Mouse (Mus musculus): Measurements from ENCODE around the gene Smpd3. TPM values are rescaled to one million over a fixed set of nuclear protein-coding genes. Genes with fewer than 3 reads are reported as not detected.

Gene Smpd3
- total RNA-seq, 2 experiments from 2014 or later: 3.1 to 3.5 TPM

GRCm38 (mm10) chr8:106237106-106237505 lies 100.7 kb downstream of the Smpd3 start:
- DNase-seq: no peak
- intact Hi-C loops (cut with DNase I): no loop called here

GRCm38 (mm10) chr8:106234567-106235261 lies 103.1 kb downstream of the Smpd3 start:
- DNase-seq: no peak
- intact Hi-C loops (cut with DNase I): no loop called here

DNA sequence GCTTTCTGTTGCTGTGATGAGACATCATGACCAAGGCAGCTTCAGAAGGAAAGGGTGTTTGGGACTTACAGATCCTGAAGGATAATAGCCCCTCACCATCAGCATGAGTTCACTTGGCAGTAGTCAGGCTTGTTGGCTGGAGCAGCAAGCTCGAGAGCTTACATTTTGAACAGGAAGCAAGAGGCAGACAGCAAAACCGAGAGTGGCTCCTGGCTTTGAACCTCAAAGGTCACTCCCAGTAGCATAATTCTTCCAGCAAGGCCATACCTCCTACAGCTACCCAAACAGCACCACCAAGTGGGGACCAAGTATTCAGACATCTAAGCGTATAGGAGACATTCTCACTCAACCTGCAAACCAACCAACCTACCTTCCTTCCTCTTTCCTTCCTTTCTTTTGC lies 105.0 kb downstream of the Smpd3 start:
- intact Hi-C loops (cut with DNase I): no loop called here
- no peak for DNase-seq

DNA sequence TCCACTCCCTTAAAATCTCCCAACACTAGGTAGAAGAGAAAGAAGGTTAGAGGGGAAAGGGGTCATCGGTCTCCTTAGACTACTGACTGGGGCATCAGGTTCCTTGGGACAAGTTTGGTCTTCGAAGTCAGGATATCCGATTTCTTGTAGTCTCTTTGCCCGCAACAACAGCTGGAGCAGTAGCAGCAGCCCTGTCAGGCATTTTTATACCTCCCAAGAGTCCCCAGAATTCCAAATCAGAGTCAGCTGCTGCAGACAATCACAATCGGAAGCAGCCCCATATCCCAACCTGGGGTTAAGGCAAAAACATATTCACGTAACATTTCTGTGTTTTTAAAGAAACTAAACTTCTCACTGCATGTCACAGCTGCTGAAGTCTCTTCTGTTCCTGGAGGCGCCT lies 106.3 kb downstream of the Smpd3 start:
- intact Hi-C loops (cut with DNase I): no loop called here
- no peak for DNase-seq

DNA sequence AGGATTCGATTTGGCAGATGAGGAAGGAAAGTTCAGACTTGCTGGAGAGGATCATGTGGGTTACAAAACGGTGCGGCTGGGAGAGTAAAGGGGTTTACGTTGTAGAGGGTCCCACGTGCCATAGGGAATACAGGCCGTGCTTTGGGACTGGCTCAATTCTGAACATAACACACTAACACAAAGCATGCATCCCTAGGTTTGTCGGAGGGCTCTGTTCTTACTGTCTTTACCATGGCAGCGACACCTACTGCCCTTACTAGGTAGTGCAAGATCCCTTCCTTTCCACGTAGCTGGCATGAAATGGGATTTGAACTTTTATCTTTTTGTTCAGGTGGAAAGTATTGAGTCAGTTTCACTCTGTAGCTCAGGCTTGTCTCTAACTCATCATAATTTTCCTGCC lies 111.2 kb downstream of the Smpd3 start:
- intact Hi-C loops (cut with DNase I): loop anchor here (1.0 kb wide), 2 partner anchors 61 to 86 kb away; no protein-coding TSS in a partner anchor
- peak; percentile 53 to 70 for DNase-seq

GRCm38 (mm10) chr8:106219620-106220019 lies 118.2 kb downstream of the Smpd3 start:
- intact Hi-C loops (cut with DNase I): no loop called here

GRCm38 (mm10) chr8:106213959-106214358 lies 123.8 kb downstream of the Smpd3 start:
- intact Hi-C loops (cut with DNase I): loop anchor here (5.0 kb wide), 2 partner anchors 72 to 188 kb away; no protein-coding TSS in a partner anchor
- no peak for DNase-seq

More at GRCm38 (mm10) chr8:106219620-106220019, 118.2 kb downstream of the Smpd3 start:
- no peak for DNase-seq

DNA sequence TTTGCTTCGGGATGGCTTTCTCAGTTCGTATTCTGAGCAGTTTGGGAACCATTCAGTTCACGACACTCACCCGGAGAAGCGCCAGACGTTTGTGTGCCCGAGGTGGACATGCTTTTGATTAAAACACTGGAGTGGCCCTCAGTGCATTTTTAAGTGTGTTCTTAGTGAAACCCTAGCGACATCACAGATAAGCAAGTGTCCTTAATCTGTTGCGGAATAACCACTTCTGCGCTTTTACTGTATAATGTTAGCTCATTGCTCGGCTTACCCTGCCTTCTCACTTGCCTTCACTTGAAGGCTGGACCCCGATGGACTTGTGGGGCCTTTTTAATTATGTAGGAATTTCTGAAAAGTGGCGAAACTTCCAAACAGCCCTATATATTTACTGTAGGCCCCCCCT lies 126.4 kb downstream of the Smpd3 start:
- intact Hi-C loops (cut with DNase I): loop anchor here (2.0 to 5.0 kb wide), 3 partner anchors 43 to 191 kb away; partner anchors contain the start of gene Slc7a6

DNA sequence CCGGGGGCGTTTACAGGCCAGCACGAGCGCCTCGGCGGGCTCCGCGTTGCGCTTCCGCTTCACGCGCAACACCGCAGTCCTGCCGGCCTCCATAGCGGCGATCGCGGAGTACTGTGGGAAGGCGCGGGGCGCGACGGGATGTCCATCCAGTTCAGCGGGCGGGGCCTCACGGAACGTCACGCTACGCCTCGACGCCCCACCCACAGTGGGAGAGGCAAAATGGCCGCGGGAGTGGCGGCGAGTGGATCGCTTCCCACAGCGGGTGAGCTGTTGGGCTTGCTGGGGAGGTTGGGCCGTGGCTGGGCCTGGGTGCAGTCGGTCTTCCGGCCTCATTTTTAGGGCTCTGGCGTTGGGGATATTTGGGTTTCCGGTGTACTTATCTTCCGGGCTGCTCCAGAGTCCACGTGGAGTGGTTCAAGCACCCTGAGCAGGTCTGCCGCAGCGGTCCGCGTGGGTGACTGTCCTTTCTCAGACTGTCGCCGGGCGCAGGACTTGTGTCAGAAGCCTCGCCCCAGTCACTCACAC lies 126.9 kb downstream of the Smpd3 start, which contains the start of the genes Slc7a6os and Prmt7:
Slc7a6os (minus strand) TSS at position 115 of the 525 bp plus-strand sequence.
Prmt7 (plus strand) TSS at position 116 of the 525 bp plus-strand sequence.
- intact Hi-C loops (cut with DNase I): loop anchor here (2.0 to 5.0 kb wide), 3 partner anchors 42 to 191 kb away; partner anchors contain the start of gene Slc7a6
- peak; percentile 95 to 96 for DNase-seq

More for the DNA sequence above, 126.4 kb downstream of the Smpd3 start:
- DNase-seq: no peak

DNA sequence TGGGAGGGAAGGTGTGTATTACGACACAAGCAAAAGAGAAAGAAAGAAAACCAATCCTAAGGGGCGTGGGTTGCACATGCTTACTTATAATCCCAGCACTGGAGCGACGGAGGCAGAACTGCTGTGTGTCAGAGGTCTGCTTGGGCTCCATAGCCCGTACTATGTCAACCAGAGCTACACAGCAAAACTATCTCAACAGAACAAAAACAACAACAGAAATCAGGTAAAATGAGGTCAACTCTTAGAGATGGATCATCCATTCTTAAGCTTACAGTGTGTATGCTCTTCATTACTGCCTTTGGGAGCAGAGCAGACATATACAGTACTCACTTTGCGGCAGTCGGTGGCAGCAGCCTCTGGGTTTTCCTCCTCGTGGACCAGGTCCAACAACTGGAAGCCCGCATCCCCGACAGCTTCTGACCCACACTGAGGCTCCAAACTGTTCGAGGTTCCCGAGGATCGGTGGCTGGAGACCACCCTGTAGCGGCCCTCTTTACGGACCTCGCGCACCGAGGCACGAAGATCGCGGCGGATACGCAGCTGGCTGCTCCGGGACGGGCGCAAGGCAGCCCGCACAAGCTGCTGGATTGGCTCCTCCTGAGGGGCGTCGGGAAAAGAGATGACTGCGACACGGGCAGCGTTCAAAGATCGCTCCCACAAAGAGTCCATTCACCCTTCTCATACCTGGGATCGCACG lies 127.6 kb downstream of the Smpd3 start:
- no peak for DNase-seq
- intact Hi-C loops (cut with DNase I): loop anchor here (2.0 to 5.0 kb wide), 3 partner anchors 41 to 192 kb away; partner anchors contain the start of gene Slc7a6

Other genes starting within 250 kb of the Smpd3 start
- under 1 TPM; 0.31 to 0.46 TPM for gene Esrp2, start 201.0 kb downstream of the Smpd3 start, total RNA-seq (2021)
- gene Pla2g15, start 187.6 kb downstream of the Smpd3 start, total RNA-seq (2021): 1 to 10 TPM; 9.3 to 9.9 TPM
- gene Slc7a6, start 169.1 kb downstream of the Smpd3 start, total RNA-seq (2021): 10 to 100 TPM; 11.4 to 12.3 TPM
- gene Slc7a6os, start 127.1 kb downstream of the Smpd3 start, total RNA-seq (2021): 10 to 100 TPM in 1 of 2 experiments, 1 to 10 TPM in 1; 9.0 to 10.8 TPM
- 10 to 100 TPM; 24.5 to 26.8 TPM for gene Prmt7, start 127.1 kb downstream of the Smpd3 start, total RNA-seq (2021)
- 1 to 10 TPM; 2.8 to 3.7 TPM for gene Zfp90, start 77.3 kb upstream of the Smpd3 start, total RNA-seq (2021)
- not detected for gene 6030452D12Rik, start 162.5 kb upstream of the Smpd3 start, total RNA-seq (2021)
- 1 to 10 TPM in 1 of 2 experiments, under 1 TPM in 1; 0.81 to 1.2 TPM for gene Cdh3, start 172.9 kb upstream of the Smpd3 start, total RNA-seq (2021)
- 100 to 1,000 TPM; 105 to 117 TPM for gene Gm10073, start 235.5 kb upstream of the Smpd3 start, total RNA-seq (2021)

All from heart, postnatal 36 days (tissue).